ENCODE assay signal across 8 mouse cellular contexts in the genomic region with DNA sequence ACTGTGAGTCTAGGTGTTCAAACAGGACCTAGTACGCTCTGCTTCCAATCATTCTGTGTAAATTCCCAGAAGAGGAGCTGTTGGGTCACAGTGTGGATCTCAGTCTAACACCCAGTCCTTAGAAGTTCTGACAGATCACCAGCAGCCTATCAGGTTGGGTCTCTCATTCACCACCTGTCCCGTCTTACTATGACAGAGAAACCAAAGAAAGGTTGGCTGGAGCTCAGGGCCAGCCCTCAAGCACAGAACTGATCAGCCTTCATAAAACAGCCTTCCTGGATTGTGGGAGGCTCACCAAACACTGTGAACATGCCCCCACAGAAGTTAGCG.
DNase-seq lines count a peak whose midpoint lies in the region; ATAC-seq and TF ChIP-seq lines count a peak whose summit lies in the region.

No protein-coding gene starts in this region.

- peak overlapping the region; percentile 59 for H3K4me3 ChIP-seq in layer of hippocampus, adult 2 months
- H3K4me3 ChIP-seq in embryonic facial prominence, embryonic 13.5 days, result peak overlapping the region; percentile 34
- H3K4me3 ChIP-seq in myocyte, result peak overlapping the region; percentile 37

- peaks cover 16% of the 10 kb centered on the region; the same call in 1 of the 2 replicates for H3K36me3 ChIP-seq in embryonic facial prominence, embryonic 13.5 days
- H3K36me3 ChIP-seq in myocyte (ENCODE audit: control insufficient read depth, insufficient read depth), result peaks cover 5% of the 10 kb centered on the region

- H3K79me2 ChIP-seq in myocyte (ENCODE audit: control insufficient read depth, insufficient read depth), result peaks cover 88% of the 10 kb centered on the region

- DNase-seq in layer of hippocampus, adult 2 months (ENCODE audit: low spot score in 2 of 2), result no peak
- no peak for DNase-seq in layer of hippocampus, adult 8-10 months (ENCODE audit: low spot score in 2 of 2)
- no peak for DNase-seq in frontal cortex, postnatal 36 days (ENCODE audit: low spot score in 2 of 2)
- DNase-seq in left cerebral cortex, postnatal 36 days (ENCODE audit: low spot score in 2 of 2), result no peak

- no peak for TF ChIP-seq POLR2A in myocyte (IDR thresholded peaks at IDR 0.05; ENCODE audit: insufficient read length, low read depth)

- 51% methylated on average over 3 of the region's 3 CpGs for WGBS in embryonic facial prominence, embryonic 13.5 days

- no peaks in the 10 kb centered on the region for H3K9me3 ChIP-seq in embryonic facial prominence, embryonic 13.5 days

- peaks cover 99% of the 10 kb centered on the region for H3K4me1 ChIP-seq in embryonic facial prominence, embryonic 13.5 days

- intact Hi-C loops in left cerebral cortex, postnatal 36 days (cut with DNase I), result loop anchor here (5.0 kb wide), 1 partner anchor 151 kb away; no protein-coding TSS in a partner anchor

- no peak for TF ChIP-seq CTCF in layer of hippocampus, adult 2 months (conservative IDR thresholded peaks at IDR 0.05)

- H3K27me3 ChIP-seq in embryonic facial prominence, embryonic 13.5 days, result no peaks in the 10 kb centered on the region
- H3K27me3 ChIP-seq in myocyte (ENCODE audit: control insufficient read depth, insufficient read depth, insufficient read length), result no peaks in the 10 kb centered on the region

- ATAC-seq in embryonic facial prominence, embryonic 13.5 days (ENCODE audit: insufficient number of reproducible peaks, insufficient read depth, low FRiP score, low TSS enrichment, low read depth), result no peak
- ATAC-seq in inflammation-experienced regulatory T-cells, adult 6 months, result peak; percentile 4
- no peak for ATAC-seq in frontal cortex, adult (ENCODE audit: low TSS enrichment)

- no peak overlapping the region for H3ac ChIP-seq in myocyte (ENCODE audit: control insufficient read depth, insufficient read length)

- H3K4me2 ChIP-seq in embryonic facial prominence, embryonic 13.5 days, result peak overlapping the region; percentile 63
- H3K4me2 ChIP-seq in myocyte (ENCODE audit: low read depth), result peak overlapping the region; percentile 97

- peak overlapping the region; percentile 98 for H3K27ac ChIP-seq in layer of hippocampus, adult 2 months
- peak overlapping the region; percentile 95 for H3K27ac ChIP-seq in embryonic facial prominence, embryonic 13.5 days

- H3K9ac ChIP-seq in embryonic facial prominence, embryonic 13.5 days, result peak overlapping the region; percentile 66

TF ChIP-seq in myocyte, 11 proteins besides CTCF, POLR2A, EP300 and RAD21:
- TF ChIP-seq E2F4 (IDR thresholded peaks at IDR 0.05; ENCODE audit: insufficient read depth) (no peak), SRF (IDR thresholded peaks at IDR 0.05; ENCODE audit: control insufficient read depth, insufficient read length, low read depth) (no peak), MAX (IDR thresholded peaks at IDR 0.05; ENCODE audit: low read depth) (no peak), TCF12 (IDR thresholded peaks at IDR 0.05; ENCODE audit: insufficient read depth, poor library complexity, severe bottlenecking) (no peak), POLR2AphosphoS2 (IDR thresholded peaks at IDR 0.05; ENCODE audit: insufficient read length, low read depth) (no peak), REST (IDR thresholded peaks at IDR 0.05; ENCODE audit: insufficient read depth, insufficient read length) (no peak), MYOG (IDR thresholded peaks at IDR 0.05; ENCODE audit: control insufficient read depth in 1 of 3, insufficient read depth in 1 of 3, insufficient read length in 2 of 3, low read depth in 2 of 3) (no peak), USF1 (IDR thresholded peaks at IDR 0.05; ENCODE audit: low read depth) (no peak), MYOD1 (IDR thresholded peaks at IDR 0.05; ENCODE audit: control insufficient read depth in 1 of 3, insufficient read length in 2 of 3, low read depth in 2 of 3) (no peak), CEBPB (IDR thresholded peaks at IDR 0.05; ENCODE audit: insufficient read depth, poor library complexity, severe bottlenecking) (no peak), TCF3 (IDR thresholded peaks at IDR 0.05; ENCODE audit: insufficient read length, low read depth) (no peak)
